Mouse (Mus musculus): ENCODE measurements around the gene Pcgf1. TPM values are rescaled to one million over a fixed set of nuclear protein-coding genes. Genes with fewer than 3 reads are reported as not detected.

The Pcgf1 gene
- polyA plus RNA-seq, 1 experiment = 9.5 TPM

GRCm38 (mm10) chr6:83095968-83096367 lies 18.3 kb downstream of the Pcgf1 start:
- Histone ChIP-seq H3K36me3 (ENCODE audit: control insufficient read depth, insufficient read depth) (no peaks in the 10 kb centered on the region), H3K79me3 (ENCODE audit: low read depth) (no peaks in the 10 kb centered on the region), H3K4me3 (ENCODE audit: insufficient read depth, poor library complexity, severe bottlenecking) (no peak overlapping the region), H3ac (ENCODE audit: control insufficient read depth, insufficient read length, low read depth) (no peak overlapping the region), H3K79me2 (ENCODE audit: control insufficient read depth, insufficient read depth) (no peaks in the 10 kb centered on the region), H3K27me3 (ENCODE audit: control insufficient read depth, insufficient read depth, insufficient read length) (peaks cover 7% of the 10 kb centered on the region)
- TF ChIP-seq CEBPB (IDR thresholded peaks at IDR 0.05; ENCODE audit: low read depth) = no peak
- TF ChIP-seq USF1 (IDR thresholded peaks at IDR 0.05; ENCODE audit: low read depth) = no peak
- no peak for TF ChIP-seq MYOD1 (IDR thresholded peaks at IDR 0.05; ENCODE audit: control insufficient read depth, insufficient read length, low read depth)
- no peak for TF ChIP-seq MYOG (IDR thresholded peaks at IDR 0.05; ENCODE audit: control insufficient read depth, extremely low read depth, insufficient read length)
- no peak for TF ChIP-seq MAX (IDR thresholded peaks at IDR 0.05)
- TF ChIP-seq CTCF (IDR thresholded peaks at IDR 0.05; ENCODE audit: control insufficient read depth, insufficient read depth, insufficient read length) = no peak
- TF ChIP-seq FOSL1 (IDR thresholded peaks at IDR 0.05; ENCODE audit: insufficient read depth, low read length, poor library complexity, severe bottlenecking) = no peak

- TF ChIP-seq CEBPB (IDR thresholded peaks at IDR 0.05; ENCODE audit: low read depth) = no peak
- TF ChIP-seq MYOD1 (IDR thresholded peaks at IDR 0.05; ENCODE audit: control insufficient read depth, insufficient read length, low read depth) = no peak
- no peak for TF ChIP-seq MYOG (IDR thresholded peaks at IDR 0.05; ENCODE audit: control insufficient read depth, extremely low read depth, insufficient read length)
- TF ChIP-seq USF1 (IDR thresholded peaks at IDR 0.05; ENCODE audit: low read depth) = no peak
- no peaks in the 10 kb centered on the region for H3K79me2 ChIP-seq (ENCODE audit: control insufficient read depth, insufficient read depth)
- no peaks in the 10 kb centered on the region for H3K36me3 ChIP-seq (ENCODE audit: control insufficient read depth, insufficient read depth)
- no peaks in the 10 kb centered on the region for H3K79me3 ChIP-seq (ENCODE audit: low read depth)
- no peak overlapping the region for H3ac ChIP-seq (ENCODE audit: control insufficient read depth, insufficient read length, low read depth)
- no peak overlapping the region for H3K4me3 ChIP-seq (ENCODE audit: insufficient read depth, poor library complexity, severe bottlenecking)
- peaks cover 4% of the 10 kb centered on the region for H3K27me3 ChIP-seq (ENCODE audit: control insufficient read depth, insufficient read depth, insufficient read length)
Observed at GRCm38 (mm10) chr6:83098411-83098810, 20.7 kb downstream of the Pcgf1 start.

DNA sequence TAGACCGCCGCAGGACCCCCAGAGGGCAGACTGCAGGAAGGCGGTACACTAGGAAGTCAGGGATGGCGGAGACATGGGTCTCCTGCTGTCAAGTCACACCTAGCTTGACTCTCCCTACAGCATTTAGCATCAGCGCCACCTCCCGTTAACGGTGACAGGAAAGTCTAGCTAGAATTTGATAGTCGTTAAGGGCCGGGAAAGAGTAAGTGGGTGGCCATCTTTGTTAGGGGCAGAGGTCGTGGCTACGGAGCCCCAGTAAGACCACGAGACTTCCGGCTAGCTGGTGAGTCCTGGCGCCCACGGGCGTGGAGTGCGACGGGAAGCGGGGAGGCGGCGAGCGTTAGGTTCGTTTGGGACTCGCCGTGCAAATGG lies 23.6 kb downstream of the Pcgf1 start, which contains the start of the genes Ccdc142 and Gm42688:
TSS of gene Ccdc142 (plus strand) at position 286 of the 372 bp plus-strand sequence.
TSS of gene Gm42688 (plus strand) at position 302 of the 372 bp plus-strand sequence.
- H3K79me3 ChIP-seq (ENCODE audit: low read depth) = no peaks in the 10 kb centered on the region
- H3K79me2 ChIP-seq (ENCODE audit: control insufficient read depth, insufficient read depth) = no peaks in the 10 kb centered on the region
- H3ac ChIP-seq (ENCODE audit: control insufficient read depth, insufficient read length, low read depth) = peak within 1 kb of the TSS; percentile 90
- no peaks in the 10 kb centered on the region for H3K36me3 ChIP-seq (ENCODE audit: control insufficient read depth, insufficient read depth)
- TF ChIP-seq CEBPB (IDR thresholded peaks at IDR 0.05; ENCODE audit: low read depth) (no peak), USF1 (IDR thresholded peaks at IDR 0.05; ENCODE audit: low read depth) (peak; percentile 49), MYOG (IDR thresholded peaks at IDR 0.05; ENCODE audit: control insufficient read depth, extremely low read depth, insufficient read length) (no peak), FOSL1 (IDR thresholded peaks at IDR 0.05; ENCODE audit: insufficient read depth, low read length, poor library complexity, severe bottlenecking) (no peak), MAX (IDR thresholded peaks at IDR 0.05) (no peak), MYOD1 (IDR thresholded peaks at IDR 0.05; ENCODE audit: control insufficient read depth, insufficient read length, low read depth) (no peak), CTCF (IDR thresholded peaks at IDR 0.05; ENCODE audit: control insufficient read depth, insufficient read depth, insufficient read length) (peak; percentile 9)
- H3K27me3 ChIP-seq (ENCODE audit: control insufficient read depth, insufficient read depth, insufficient read length) = no peaks in the 10 kb centered on the region
- peak within 1 kb of the TSS; percentile 51 for H3K4me3 ChIP-seq (ENCODE audit: insufficient read depth, poor library complexity, severe bottlenecking)

GRCm38 (mm10) chr6:83101688-83102556 lies 24.3 kb downstream of the Pcgf1 start:
- peak overlapping the region; percentile 51 for H3K4me3 ChIP-seq (ENCODE audit: insufficient read depth, poor library complexity, severe bottlenecking)
- H3K36me3 ChIP-seq (ENCODE audit: control insufficient read depth, insufficient read depth) = no peaks in the 10 kb centered on the region
- no peaks in the 10 kb centered on the region for H3K27me3 ChIP-seq (ENCODE audit: control insufficient read depth, insufficient read depth, insufficient read length)
- H3K79me3 ChIP-seq (ENCODE audit: low read depth) = no peaks in the 10 kb centered on the region
- peak overlapping the region; percentile 90 for H3ac ChIP-seq (ENCODE audit: control insufficient read depth, insufficient read length, low read depth)
- TF ChIP-seq CTCF (IDR thresholded peaks at IDR 0.05; ENCODE audit: control insufficient read depth, insufficient read depth, insufficient read length) (peak; percentile 62), FOSL1 (IDR thresholded peaks at IDR 0.05; ENCODE audit: insufficient read depth, low read length, poor library complexity, severe bottlenecking) (no peak), MYOG (IDR thresholded peaks at IDR 0.05; ENCODE audit: control insufficient read depth, extremely low read depth, insufficient read length) (no peak)
- no peaks in the 10 kb centered on the region for H3K79me2 ChIP-seq (ENCODE audit: control insufficient read depth, insufficient read depth)

GRCm38 (mm10) chr6:83103130-83103650 lies 25.5 kb downstream of the Pcgf1 start:
- H3K79me3 ChIP-seq (ENCODE audit: low read depth) = peaks cover under 1% of the 10 kb centered on the region
- peaks cover 4% of the 10 kb centered on the region for H3K79me2 ChIP-seq (ENCODE audit: control insufficient read depth, insufficient read depth)
- H3ac ChIP-seq (ENCODE audit: control insufficient read depth, insufficient read length, low read depth) = no peak overlapping the region
- no peaks in the 10 kb centered on the region for H3K27me3 ChIP-seq (ENCODE audit: control insufficient read depth, insufficient read depth, insufficient read length)
- H3K4me3 ChIP-seq (ENCODE audit: insufficient read depth, poor library complexity, severe bottlenecking) = no peak overlapping the region
- H3K36me3 ChIP-seq (ENCODE audit: control insufficient read depth, insufficient read depth) = peaks cover 4% of the 10 kb centered on the region
- no peak for TF ChIP-seq MAX (IDR thresholded peaks at IDR 0.05)
- no peak for TF ChIP-seq FOSL1 (IDR thresholded peaks at IDR 0.05; ENCODE audit: insufficient read depth, low read length, poor library complexity, severe bottlenecking)
- no peak for TF ChIP-seq CTCF (IDR thresholded peaks at IDR 0.05; ENCODE audit: control insufficient read depth, insufficient read depth, insufficient read length)
- TF ChIP-seq USF1 (IDR thresholded peaks at IDR 0.05; ENCODE audit: low read depth) = no peak
- TF ChIP-seq CEBPB (IDR thresholded peaks at IDR 0.05; ENCODE audit: low read depth) = no peak
- no peak for TF ChIP-seq MYOD1 (IDR thresholded peaks at IDR 0.05; ENCODE audit: control insufficient read depth, insufficient read length, low read depth)
- no peak for TF ChIP-seq MYOG (IDR thresholded peaks at IDR 0.05; ENCODE audit: control insufficient read depth, extremely low read depth, insufficient read length)
